Mouse (Mus musculus) heart, adult 18-20 months (tissue): ENCODE measurements around the gene Olfr730. TPM values are rescaled to one million over a fixed set of nuclear protein-coding genes. Genes with fewer than 3 reads are reported as not detected.

Experiments used
- DNase-seq, 2 experiments: peaks; one replicate each; pipeline ENCODE4 v3.0.0; 2021 to 2022; ENCODE audit warnings: mixed read lengths in 1 of 2
- long read RNA-seq, 2 experiments: library from polyadenylated mRNA; stranded (forward); transcript quantifications; one replicate each; pipeline ENCODE4 v2.0.0; 2021
- total RNA-seq, 2 experiments: library from RNA; stranded (reverse); gene quantifications; 2 replicates each; pipeline ENCODE4 v1.2.3; 2021

Olfr730 gene
- total RNA-seq = not detected
- long read RNA-seq, experiment 1 = 0 reads
- long read RNA-seq, experiment 2 = 0 reads

DNA sequence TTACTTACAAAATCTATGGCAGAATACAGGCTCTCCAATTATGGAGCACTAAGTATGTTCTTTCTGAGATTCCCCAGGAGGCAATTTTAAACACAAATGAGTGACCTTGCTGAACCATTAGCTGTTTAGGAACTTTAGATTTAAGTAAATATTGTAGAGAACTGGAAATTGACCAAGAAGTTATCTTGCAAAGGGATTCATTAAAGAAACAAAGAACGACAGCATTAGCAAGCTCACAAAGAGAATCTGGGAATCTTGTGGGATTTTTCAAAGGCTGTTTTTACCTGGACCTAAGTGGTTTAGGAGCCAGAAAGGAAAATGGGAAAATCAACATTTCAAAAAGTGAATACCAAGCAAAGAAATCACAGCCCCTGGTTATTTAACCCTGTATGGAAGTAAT lies at the start of gene Olfr730:
Olfr730 (minus strand) TSS at position 101 of the 400 bp plus-strand sequence.
- no peak for DNase-seq

DNA sequence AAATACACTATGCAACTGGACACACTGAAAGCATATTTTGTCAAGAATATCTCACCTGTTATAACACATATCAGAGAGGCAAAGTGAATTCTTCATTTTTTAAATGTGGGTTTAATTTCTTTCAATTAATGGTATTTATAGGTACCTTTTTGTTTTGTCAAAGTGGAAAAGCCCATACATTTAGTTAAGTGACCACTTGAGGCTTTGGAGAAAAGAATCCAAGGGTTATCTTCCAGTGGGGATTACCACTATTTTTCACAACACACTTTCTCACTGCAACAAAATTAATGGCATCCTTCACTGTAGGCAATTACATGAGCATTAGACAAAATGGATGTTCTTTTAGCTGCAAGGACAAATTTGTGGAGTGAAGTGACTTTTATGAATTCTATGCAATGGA lies 35.2 kb downstream of the Olfr730 start, which contains the start of gene Olfr729:
Olfr729 (minus strand) TSS at position 101 of the 400 bp plus-strand sequence.
- DNase-seq = no peak

DNA sequence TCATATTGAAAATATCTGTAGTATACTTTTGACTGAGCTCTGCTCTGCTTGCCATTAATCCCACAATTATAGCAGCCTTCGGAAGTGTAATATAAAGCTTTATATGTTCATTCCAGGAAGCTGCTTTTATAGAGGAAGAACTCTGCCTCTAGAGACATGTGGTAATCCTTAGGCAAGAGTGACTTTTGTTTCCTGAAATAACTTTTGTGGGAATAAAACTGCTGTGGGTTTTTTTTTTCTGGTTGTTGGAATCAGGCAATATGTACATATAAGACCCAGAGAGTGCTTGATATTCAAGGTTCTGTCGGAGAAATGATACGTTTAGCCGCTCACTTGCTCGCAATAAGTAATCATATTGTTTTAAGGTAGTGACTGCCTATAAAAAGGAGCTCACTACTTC lies 45.4 kb downstream of the Olfr730 start, which contains the start of gene Olfr728:
Olfr728 (minus strand) TSS at position 101 of the 400 bp plus-strand sequence.
- DNase-seq = no peak

Other genes starting within 250 kb of the Olfr730 start
- gene Olfr724, start 224.9 kb downstream of the Olfr730 start, total RNA-seq = not detected
- not detected for gene Olfr725, start 147.8 kb downstream of the Olfr730 start, total RNA-seq
- gene Olfr726, start 97.2 kb downstream of the Olfr730 start, total RNA-seq = not detected
- not detected for gene Olfr727, start 65.0 kb downstream of the Olfr730 start, total RNA-seq
- gene Olfr728, start 45.5 kb downstream of the Olfr730 start, total RNA-seq = not detected
- gene Olfr729, start 35.3 kb downstream of the Olfr730 start, total RNA-seq = not detected
- gene Olfr731, start 53.7 kb upstream of the Olfr730 start, total RNA-seq = not detected
- not detected for gene Olfr732, start 96.0 kb upstream of the Olfr730 start, total RNA-seq
- not detected for gene Olfr733, start 113.3 kb upstream of the Olfr730 start, total RNA-seq
- gene Olfr734, start 138.6 kb upstream of the Olfr730 start, total RNA-seq = not detected
- gene Olfr735, start 160.7 kb upstream of the Olfr730 start, total RNA-seq = not detected
- under 1 TPM in 1 of 2 experiments, not detected in 1; 0.08 TPM for gene Tlr11, start 169.7 kb upstream of the Olfr730 start, total RNA-seq
- gene Olfr736, start 193.0 kb upstream of the Olfr730 start, total RNA-seq = not detected
- not detected for gene Olfr738, start 219.4 kb upstream of the Olfr730 start, total RNA-seq
- gene Olfr739, start 230.4 kb upstream of the Olfr730 start, total RNA-seq = not detected